Comparison of ENCODE assay signal across 10 mouse cellular contexts in the genomic region with DNA sequence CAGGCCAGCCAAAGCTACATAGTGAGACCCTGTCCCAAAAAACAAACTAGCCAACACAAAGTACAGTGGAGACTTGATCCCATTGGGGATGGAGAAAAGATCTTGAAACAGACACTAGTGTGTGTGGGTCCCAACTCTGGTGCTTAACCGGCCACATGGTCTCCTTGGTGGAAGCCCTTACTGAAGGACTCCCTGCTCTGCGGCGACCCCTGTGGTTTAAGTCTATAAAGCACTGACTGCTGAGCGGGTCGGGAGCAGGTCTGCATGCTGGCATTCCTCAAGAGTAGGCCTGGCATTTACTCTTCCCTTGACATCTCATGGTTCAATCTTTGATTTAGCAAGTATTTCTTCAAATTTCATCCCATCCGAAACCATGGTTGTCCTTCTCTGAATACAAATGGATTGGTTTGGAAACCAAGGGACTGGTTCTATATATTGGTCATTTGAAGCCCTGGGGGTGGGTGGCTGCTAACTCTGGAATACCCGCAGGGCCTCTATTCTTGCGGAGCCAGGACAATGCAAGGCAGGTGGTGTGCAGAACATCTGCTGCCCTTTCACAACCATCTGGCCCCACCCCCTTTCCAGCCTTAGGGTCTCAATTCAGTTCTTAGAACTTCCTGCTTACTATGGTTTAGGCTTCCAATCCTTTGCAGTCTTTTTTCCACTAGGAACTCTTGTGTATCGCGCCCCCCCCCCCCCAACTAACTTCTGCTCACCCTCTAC. TPM values are rescaled to one million over a fixed set of nuclear protein-coding genes. Genes with fewer than 3 reads are reported as not detected.
DNase-seq lines count a peak whose midpoint lies in the region; ATAC-seq and TF ChIP-seq lines count a peak whose summit lies in the region.
"Had no signal": no experiment of that assay in that cellular context is flagged by ENCODE, and none has a peak within 500 bp of the region (broad histone marks: within the 10 kb centered on the region; RNA-seq: fewer than 3 reads in every experiment).

No protein-coding gene starts in this region.

- 0 out of 2 replicates have a peak, but pooled peaks have one; percentile 36 for ATAC-seq in hindbrain, embryonic 11.5 days (ENCODE audit: low FRiP score)
- no peak for ATAC-seq in hindbrain, embryonic 12.5 days (ENCODE audit: low FRiP score)
- ATAC-seq in neural tube, embryonic 12.5 days (ENCODE audit: low FRiP score, low read depth): peak; percentile 49
- no peak for ATAC-seq in neural tube, embryonic 15.5 days (ENCODE audit: low FRiP score)
- peak; percentile 18; the same call in 1 of the 2 replicates for ATAC-seq in neural tube, embryonic 14.5 days (ENCODE audit: low read depth)

- TF ChIP-seq POLR2A in brain, embryonic 14.5 days (IDR thresholded peaks at IDR 0.05; ENCODE audit: borderline replicate concordance, extremely low read depth, insufficient read depth, insufficient read length, poor library complexity, severe bottlenecking): no peak

- no peaks in the 10 kb centered on the region for H3K9me3 ChIP-seq in hindbrain, embryonic 11.5 days (ENCODE audit: control insufficient read depth, low read length)
- H3K9me3 ChIP-seq in hindbrain, embryonic 12.5 days (replicated peaks): no peaks in the 10 kb centered on the region
- no peaks in the 10 kb centered on the region for H3K9me3 ChIP-seq in neural tube, embryonic 12.5 days
- no peaks in the 10 kb centered on the region for H3K9me3 ChIP-seq in neural tube, embryonic 15.5 days (replicated peaks)
- H3K9me3 ChIP-seq in neural tube, embryonic 14.5 days (ENCODE audit: control insufficient read depth, low read length): no peaks in the 10 kb centered on the region

- peak; percentile 8; the same call in 1 of the 2 replicates for TF ChIP-seq CTCF in brain, embryonic 14.5 days (IDR thresholded peaks at IDR 0.05; ENCODE audit: borderline replicate concordance, extremely low read depth, insufficient read depth, insufficient read length)

- peaks cover 19% of the 10 kb centered on the region for H3K36me3 ChIP-seq in hindbrain, embryonic 11.5 days (ENCODE audit: control insufficient read depth, insufficient read depth, low read length)
- H3K36me3 ChIP-seq in hindbrain, embryonic 12.5 days: peaks cover 44% of the 10 kb centered on the region
- peaks cover 46% of the 10 kb centered on the region for H3K36me3 ChIP-seq in neural tube, embryonic 12.5 days
- peaks cover 46% of the 10 kb centered on the region for H3K36me3 ChIP-seq in neural tube, embryonic 15.5 days
- H3K36me3 ChIP-seq in neural tube, embryonic 14.5 days (ENCODE audit: control insufficient read depth, insufficient read depth, low read length): peaks cover 39% of the 10 kb centered on the region

- no peak overlapping the region for H3K4me3 ChIP-seq in hindbrain, embryonic 11.5 days (ENCODE audit: low read depth, low read length)
- H3K4me3 ChIP-seq in hindbrain, embryonic 12.5 days: no peak overlapping the region
- no peak overlapping the region for H3K4me3 ChIP-seq in neural tube, embryonic 12.5 days
- no peak overlapping the region for H3K4me3 ChIP-seq in neural tube, embryonic 15.5 days (replicated peaks)
- no peak overlapping the region for H3K4me3 ChIP-seq in neural tube, embryonic 14.5 days (ENCODE audit: low read depth, low read length)

- peaks cover 2% of the 10 kb centered on the region; the same call in 1 of the 2 replicates for H3K4me1 ChIP-seq in hindbrain, embryonic 11.5 days (replicated peaks; ENCODE audit: control insufficient read depth, insufficient read depth, low read length)
- H3K4me1 ChIP-seq in hindbrain, embryonic 12.5 days: peaks cover 6% of the 10 kb centered on the region; the same call in 1 of the 2 replicates
- H3K4me1 ChIP-seq in neural tube, embryonic 12.5 days: 0 out of 2 replicates have a peak, but pooled peaks cover 4% of the 10 kb centered on the region
- H3K4me1 ChIP-seq in neural tube, embryonic 15.5 days: no peaks in the 10 kb centered on the region
- no peaks in the 10 kb centered on the region for H3K4me1 ChIP-seq in neural tube, embryonic 14.5 days (ENCODE audit: control insufficient read depth, insufficient read depth, low read length)

- 0 out of 2 replicates have a peak overlapping the region, but pooled peaks have one; percentile 30 for H3K27ac ChIP-seq in hindbrain, embryonic 11.5 days (ENCODE audit: low read depth, low read length)
- H3K27ac ChIP-seq in hindbrain, embryonic 12.5 days: no peak overlapping the region
- H3K27ac ChIP-seq in neural tube, embryonic 12.5 days: no peak overlapping the region
- H3K27ac ChIP-seq in neural tube, embryonic 15.5 days (replicated peaks): no peak overlapping the region
- H3K27ac ChIP-seq in neural tube, embryonic 14.5 days (ENCODE audit: low read depth, low read length): no peak overlapping the region

- DNase-seq in hindbrain, embryonic 11.5 days (ENCODE audit: low spot score): peak; percentile 54
- DNase-seq in brain, embryonic 14.5 days (ENCODE audit: low read depth): peak; percentile 22
- DNase-seq in frontal cortex, postnatal 14 days (ENCODE audit: low spot score in 2 of 2): no peak
- DNase-seq in layer of hippocampus, postnatal 25 days (ENCODE audit: extremely low spot score in 1 of 2, low spot score in 1 of 2): no peak
- DNase-seq: heart, adult 11 months; lung, postnatal 14 days had no signal

- H3K4me2 ChIP-seq in hindbrain, embryonic 11.5 days (replicated peaks; ENCODE audit: low read depth, low read length): no peak overlapping the region
- H3K4me2 ChIP-seq in hindbrain, embryonic 12.5 days (replicated peaks): no peak overlapping the region
- H3K4me2 ChIP-seq in neural tube, embryonic 12.5 days (replicated peaks): no peak overlapping the region
- no peak overlapping the region for H3K4me2 ChIP-seq in neural tube, embryonic 15.5 days
- H3K4me2 ChIP-seq in neural tube, embryonic 14.5 days (ENCODE audit: low read depth, low read length): no peak overlapping the region

- no peaks in the 10 kb centered on the region for H3K27me3 ChIP-seq in hindbrain, embryonic 11.5 days (ENCODE audit: control insufficient read depth, insufficient read depth, low read length)
- no peaks in the 10 kb centered on the region for H3K27me3 ChIP-seq in hindbrain, embryonic 12.5 days
- H3K27me3 ChIP-seq in neural tube, embryonic 12.5 days (replicated peaks): no peaks in the 10 kb centered on the region
- H3K27me3 ChIP-seq in neural tube, embryonic 15.5 days (replicated peaks): no peaks in the 10 kb centered on the region
- H3K27me3 ChIP-seq in neural tube, embryonic 14.5 days (ENCODE audit: control insufficient read depth, insufficient read depth, low read length): no peaks in the 10 kb centered on the region

- WGBS in hindbrain, embryonic 11.5 days: 60% methylated on average over 10 of the region's 10 CpGs
- 67% methylated on average over 10 of the region's 10 CpGs for WGBS in hindbrain, embryonic 12.5 days
- WGBS in neural tube, embryonic 12.5 days: 60% methylated on average over 10 of the region's 10 CpGs
- 54% methylated on average over 10 of the region's 10 CpGs for WGBS in neural tube, embryonic 15.5 days
- WGBS in neural tube, embryonic 14.5 days: 52% methylated on average over 10 of the region's 10 CpGs

- H3K9ac ChIP-seq in hindbrain, embryonic 11.5 days (ENCODE audit: low read depth, low read length): no peak overlapping the region
- no peak overlapping the region for H3K9ac ChIP-seq in hindbrain, embryonic 12.5 days
- no peak overlapping the region for H3K9ac ChIP-seq in neural tube, embryonic 12.5 days
- no peak overlapping the region for H3K9ac ChIP-seq in neural tube, embryonic 15.5 days (replicated peaks)
- H3K9ac ChIP-seq in neural tube, embryonic 14.5 days (replicated peaks; ENCODE audit: low read depth, low read length): no peak overlapping the region

RNA-seq across cellular contexts. Expression of a gene that starts 27.2 kb away (rescaled TPM):
- polyA plus RNA-seq in hindbrain, embryonic 11.5 days (2014; fragmentation: Nextera tagmentation; extraction: Ambion mirVana): 58.1 and 67.5 TPM in 2 replicates
- polyA plus RNA-seq in hindbrain, embryonic 12.5 days (2016; fragmentation: Nextera tagmentation; extraction: Ambion mirVana): 60.7 and 67.2 TPM in 2 replicates
- polyA plus RNA-seq in neural tube, embryonic 12.5 days (2016; fragmentation: Nextera tagmentation; extraction: Ambion mirVana): 55.1 and 62.3 TPM in 2 replicates
- polyA plus RNA-seq in neural tube, embryonic 15.5 days (2015; fragmentation: Nextera tagmentation; extraction: Ambion mirVana): 40.2 and 40.6 TPM in 2 replicates
- 100 and 109 TPM in 2 replicates for polyA plus RNA-seq in brain, embryonic 14.5 days (2012; rRNA removed)
- polyA plus RNA-seq in neural tube, embryonic 14.5 days (2014; fragmentation: Nextera tagmentation; extraction: Ambion mirVana): 55.8 and 58.6 TPM in 2 replicates
- 10 to 100 TPM; 45.4 to 48.1 TPM for total RNA-seq in layer of hippocampus, postnatal 25 days (2021)

Comparison
In these comparisons a context has a peak if more than half of its experiments do, and no peak if none do; other contexts are left out.
1. ATAC-seq: peak in hindbrain, embryonic 11.5 days (single experiment), neural tube, embryonic 12.5 days (single experiment) and neural tube, embryonic 14.5 days (single experiment); none in hindbrain, embryonic 12.5 days (single experiment) and neural tube, embryonic 15.5 days (single experiment).
2. DNase-seq: peak in hindbrain, embryonic 11.5 days (single experiment) and brain, embryonic 14.5 days (single experiment); none in frontal cortex, postnatal 14 days (0 of 2) and layer of hippocampus, postnatal 25 days (0 of 2).